Mouse (Mus musculus): ENCODE results near the gene Thap11.

Gene Thap11

GRCm38 (mm10) chr8:105897801-105898480, 43.0 kb downstream of the Thap11 start:
- no peaks in the 10 kb centered on the region for H3K27me3 ChIP-seq (ENCODE audit: insufficient read depth, low read length)
- TF ChIP-seq POU5F1 (IDR thresholded peaks at IDR 0.05; ENCODE audit: borderline replicate concordance, low read length): no peak
- no peak for TF ChIP-seq NANOG (IDR thresholded peaks at IDR 0.05; ENCODE audit: borderline replicate concordance, low read length)
- TF ChIP-seq CTCF (conservative IDR thresholded peaks at IDR 0.05; ENCODE audit: low read length): no peak
- H3K4me1 ChIP-seq (replicated peaks; ENCODE audit: low read depth, low read length): peaks cover 44% of the 10 kb centered on the region
- peaks cover 3% of the 10 kb centered on the region; the same call in 1 of the 2 replicates for H3K36me3 ChIP-seq (ENCODE audit: insufficient read depth, low read length)
- no peak overlapping the region for H3K4me3 ChIP-seq (replicated peaks; ENCODE audit: low read length)
- no peaks in the 10 kb centered on the region for H3K9me3 ChIP-seq (ENCODE audit: low read length)

GRCm38 (mm10) chr8:105900180-105900940, 45.4 kb downstream of the Thap11 start, which contains the start of gene Pskh1:
Pskh1 (plus strand) TSS chr8:105900441.
- Histone ChIP-seq H3K9me3 (ENCODE audit: low read length) (no peaks in the 10 kb centered on the region), H3K4me3 (replicated peaks; ENCODE audit: low read length) (peak within 1 kb of the TSS; percentile 98), H3K36me3 (ENCODE audit: insufficient read depth, low read length) (0 out of 2 replicates have a peak, but pooled peaks cover 2% of the 10 kb centered on the region), H3K4me1 (replicated peaks; ENCODE audit: low read depth, low read length) (peaks cover 20% of the 10 kb centered on the region), H3K27me3 (ENCODE audit: insufficient read depth, low read length) (no peaks in the 10 kb centered on the region)
- TF ChIP-seq POU5F1 (IDR thresholded peaks at IDR 0.05; ENCODE audit: borderline replicate concordance, low read length) (no peak), NANOG (IDR thresholded peaks at IDR 0.05; ENCODE audit: borderline replicate concordance, low read length) (no peak), CTCF (conservative IDR thresholded peaks at IDR 0.05; ENCODE audit: low read length) (no peak)

GRCm38 (mm10) chr8:105900941-105901616, 46.1 kb downstream of the Thap11 start:
- TF ChIP-seq NANOG (IDR thresholded peaks at IDR 0.05; ENCODE audit: borderline replicate concordance, low read length): no peak
- no peak for TF ChIP-seq POU5F1 (IDR thresholded peaks at IDR 0.05; ENCODE audit: borderline replicate concordance, low read length)
- no peak for TF ChIP-seq CTCF (conservative IDR thresholded peaks at IDR 0.05; ENCODE audit: low read length)
- no peaks in the 10 kb centered on the region for H3K9me3 ChIP-seq (ENCODE audit: low read length)
- H3K4me3 ChIP-seq (replicated peaks; ENCODE audit: low read length): peak overlapping the region; percentile 98
- H3K27me3 ChIP-seq (ENCODE audit: insufficient read depth, low read length): no peaks in the 10 kb centered on the region
- peaks cover 18% of the 10 kb centered on the region for H3K4me1 ChIP-seq (replicated peaks; ENCODE audit: low read depth, low read length)
- H3K36me3 ChIP-seq (ENCODE audit: insufficient read depth, low read length): 0 out of 2 replicates have a peak, but pooled peaks cover 4% of the 10 kb centered on the region

Measured in E14TG2a.4 (cell line).